Mouse (Mus musculus) neural tube, embryonic 12.5 days (tissue): ENCODE measurements at regions not wholly inside any gene's neighbourhood (a gene's known extent, or its start where the extent isn't known, plus 50 kb on each side); places are given as distances from the start of the nearest gene placed in this dataset.
"Not testable (repeated sequence)": the region's sequence is repeated elsewhere in the genome, so short reads cannot be mapped to it uniquely, and the experiment has no call there.

Experiments
- ATAC-seq: fragments of 200-750 bp; cut with Nextera tagmentation; 2 replicates; pipeline ENCODE4 v1.8.0; 2017; ENCODE audit warnings: low read depth, mild to moderate bottlenecking, moderate TSS enrichment, moderate library complexity; ENCODE audit not compliant: low FRiP score
- H3K27ac ChIP-seq: fragments of 300-500 bp; sonication (generic); 2 replicates; pipeline ENCODE4 v1.5.1; 2016
- H3K27me3 ChIP-seq: fragments of 300-500 bp; sonication (generic); replicated peaks from 2 replicates; pipeline ENCODE4 v1.6.1; 2016; ENCODE audit warnings: mild to moderate bottlenecking
- H3K36me3 ChIP-seq: fragments of 300-500 bp; sonication (generic); 2 replicates; pipeline ENCODE4 v1.6.1; 2016; ENCODE audit warnings: mild to moderate bottlenecking
- H3K4me1 ChIP-seq: fragments of 300-500 bp; sonication (generic); 2 replicates; pipeline ENCODE4 v1.6.1; 2016
- H3K4me2 ChIP-seq: fragments of 300-500 bp; sonication (generic); replicated peaks from 2 replicates; pipeline ENCODE4 v1.6.1; 2016; ENCODE audit warnings: mild to moderate bottlenecking
- H3K4me3 ChIP-seq: fragments of 300-500 bp; sonication (generic); 2 replicates; pipeline ENCODE4 v1.5.1; 2016
- H3K9ac ChIP-seq: fragments of 300-500 bp; sonication (generic); 2 replicates; pipeline ENCODE4 v1.6.1; 2016; ENCODE audit warnings: mild to moderate bottlenecking
- H3K9me3 ChIP-seq: fragments of 300-500 bp; sonication (generic); 2 replicates; pipeline ENCODE4 v1.6.1; 2016; ENCODE audit warnings: mild to moderate bottlenecking
- WGBS: fragments of 180-500 bp; shearing (Covaris S2); methylation state at CpG from one replicate; pipeline ENCODE4 v1.1.7; 2016; 5-methylcytosine and 5-hydroxymethylcytosine counted together

DNA sequence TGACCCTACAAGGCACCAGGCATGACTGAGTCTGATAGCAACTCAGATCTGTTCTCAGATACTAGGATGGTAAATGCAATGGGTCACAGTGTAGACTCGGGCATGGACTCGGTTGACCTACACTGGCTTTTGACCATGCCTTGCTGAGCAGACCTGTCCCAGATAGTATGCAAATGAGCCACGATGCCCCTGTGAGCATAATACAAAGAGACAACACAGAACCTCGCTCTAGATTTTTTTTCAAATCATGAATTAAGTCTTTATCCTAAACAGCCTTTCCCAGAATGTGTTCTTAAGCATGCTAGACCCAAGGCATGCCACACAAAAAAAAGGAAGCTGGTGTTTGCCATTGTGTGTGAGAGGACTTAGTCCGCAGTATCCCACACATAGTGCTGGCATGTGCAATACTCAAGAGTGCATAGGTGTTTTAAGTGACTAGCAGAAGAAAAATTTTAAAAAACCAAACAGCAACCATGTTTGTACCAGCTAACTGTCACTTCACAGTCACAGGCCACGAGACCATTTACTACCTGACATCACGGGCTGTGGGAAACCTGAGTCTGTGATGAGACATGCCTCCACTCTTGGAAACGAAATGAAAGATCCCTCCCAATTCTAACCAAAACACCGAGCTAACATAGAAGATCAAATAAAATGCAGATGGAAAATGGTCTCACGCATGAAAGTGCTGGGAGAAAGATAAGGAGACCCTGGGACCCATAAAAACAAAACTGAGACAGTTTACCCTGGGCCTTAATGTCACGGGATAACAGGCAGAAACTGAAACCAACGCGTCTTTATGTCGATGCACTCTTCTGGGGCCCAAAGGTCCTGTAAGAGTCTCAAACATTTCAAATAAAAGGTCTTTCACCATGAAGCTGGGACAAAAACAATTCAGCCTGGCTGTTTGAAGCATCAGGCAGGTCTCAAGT lies 95.2 kb downstream of the Fasl start:
- no peak overlapping the region for H3K9ac ChIP-seq
- no peak overlapping the region for H3K27ac ChIP-seq
- H3K4me2 ChIP-seq = no peak overlapping the region
- no peaks in the 10 kb centered on the region for H3K9me3 ChIP-seq
- 89% methylated on average over 14 of the region's 14 CpGs for WGBS
- H3K27me3 ChIP-seq = no peaks in the 10 kb centered on the region
- no peaks in the 10 kb centered on the region for H3K36me3 ChIP-seq
- ATAC-seq = no peak
- no peaks in the 10 kb centered on the region for H3K4me1 ChIP-seq
- H3K4me3 ChIP-seq = no peak overlapping the region

DNA sequence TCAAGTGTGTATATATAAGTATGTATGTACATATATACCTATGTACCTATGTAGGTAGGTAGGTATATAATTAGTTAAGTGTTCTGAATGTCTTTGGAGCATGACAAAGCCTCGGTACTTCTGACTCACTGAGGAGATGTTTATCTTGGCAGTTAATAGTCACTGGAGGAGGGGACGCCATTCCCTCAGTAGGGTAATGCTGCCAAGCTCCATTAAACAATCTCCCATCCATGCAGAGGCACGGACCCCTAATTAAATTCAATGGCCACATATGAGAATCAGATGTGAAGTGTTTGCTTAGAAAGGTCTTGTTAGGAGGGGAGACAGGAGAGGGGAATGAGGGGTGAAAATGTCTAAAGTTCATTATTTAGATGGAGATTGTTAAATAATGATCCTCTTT lies 99.3 kb downstream of the Fasl start:
- 28% methylated on average over 3 of the region's 3 CpGs for WGBS
- Histone ChIP-seq H3K9me3 (no peaks in the 10 kb centered on the region), H3K4me1 (no peaks in the 10 kb centered on the region), H3K27ac (no peak overlapping the region), H3K4me2 (no peak overlapping the region), H3K9ac (no peak overlapping the region), H3K27me3 (no peaks in the 10 kb centered on the region), H3K4me3 (no peak overlapping the region), H3K36me3 (no peaks in the 10 kb centered on the region)
- ATAC-seq = peak; percentile 68; the same call in 1 of the 2 replicates

DNA sequence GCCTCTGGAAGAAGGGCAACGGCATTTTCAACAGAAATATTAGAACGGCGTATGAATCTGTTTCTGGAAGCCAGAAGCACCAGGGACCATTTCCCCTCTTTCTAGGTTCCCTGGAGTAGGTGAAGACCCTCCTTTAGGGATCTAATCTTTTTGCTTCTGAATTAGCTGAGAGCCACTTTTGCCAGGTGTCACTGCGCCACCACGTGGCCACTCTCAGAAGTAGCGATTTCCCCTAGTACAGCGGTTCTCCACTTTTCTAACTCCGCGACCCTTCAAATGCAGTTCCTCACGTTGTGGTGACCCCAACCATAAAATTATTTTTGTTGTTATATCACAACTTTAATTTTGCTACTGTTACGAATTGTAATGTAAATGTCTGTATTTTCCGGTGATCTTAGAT lies 100.7 kb downstream of the Fasl start:
- no peak overlapping the region for H3K4me3 ChIP-seq
- H3K4me1 ChIP-seq = no peaks in the 10 kb centered on the region
- H3K27me3 ChIP-seq = no peaks in the 10 kb centered on the region
- peak; percentile 70 for ATAC-seq
- WGBS = 26% methylated on average over 12 of the region's 12 CpGs
- H3K9ac ChIP-seq = no peak overlapping the region
- no peak overlapping the region for H3K27ac ChIP-seq
- no peaks in the 10 kb centered on the region for H3K9me3 ChIP-seq
- no peak overlapping the region for H3K4me2 ChIP-seq
- H3K36me3 ChIP-seq = no peaks in the 10 kb centered on the region

GRCm38 (mm10) chr1:161680558-161680957 lies 107.7 kb downstream of the Fasl start:
- no peak overlapping the region for H3K4me2 ChIP-seq
- H3K9ac ChIP-seq = no peak overlapping the region
- no peaks in the 10 kb centered on the region for H3K27me3 ChIP-seq
- H3K36me3 ChIP-seq = no peaks in the 10 kb centered on the region
- no peaks in the 10 kb centered on the region for H3K4me1 ChIP-seq
- H3K9me3 ChIP-seq = no peaks in the 10 kb centered on the region
- no peak overlapping the region for H3K27ac ChIP-seq
- no peak overlapping the region for H3K4me3 ChIP-seq
- ATAC-seq = no peak
- 81% methylated on average over 6 of the region's 6 CpGs for WGBS

DNA sequence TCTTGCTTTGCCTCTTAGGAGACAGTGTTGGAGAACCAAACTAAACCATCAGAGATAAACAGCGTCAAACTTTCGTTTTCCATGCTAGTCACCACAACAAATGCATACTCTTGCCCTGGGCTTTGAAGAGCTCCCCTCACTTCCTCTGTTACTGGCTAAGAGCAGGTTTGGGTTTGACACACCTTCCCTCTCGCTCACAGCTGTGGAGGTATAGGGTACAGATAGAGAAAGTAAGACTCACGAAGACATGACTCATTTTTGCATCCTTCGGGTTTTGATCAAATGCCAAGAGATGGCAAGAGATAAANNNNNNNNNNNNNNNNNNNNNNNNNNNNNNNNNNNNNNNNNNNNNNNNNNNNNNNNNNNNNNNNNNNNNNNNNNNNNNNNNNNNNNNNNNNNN lies 117.4 kb downstream of the Fasl start:
- WGBS = 89% methylated on average over 5 of the region's 5 CpGs

GRCm38 (mm10) chr1:161664321-161664720 lies 124.0 kb downstream of the Fasl start:
- Histone ChIP-seq H3K4me3 (no peak overlapping the region), H3K9ac (no peak overlapping the region), H3K27ac (no peak overlapping the region), H3K36me3 (no peaks in the 10 kb centered on the region), H3K4me2 (no peak overlapping the region), H3K9me3 (no peaks in the 10 kb centered on the region), H3K4me1 (no peaks in the 10 kb centered on the region), H3K27me3 (no peaks in the 10 kb centered on the region)
- no peak for ATAC-seq
- WGBS = 75% methylated on average over 3 of the region's 3 CpGs

More for the DNA sequence above, 117.4 kb downstream of the Fasl start:
- no peak for ATAC-seq
- Histone ChIP-seq H3K36me3 (no peaks in the 10 kb centered on the region), H3K27ac (no peak overlapping the region), H3K27me3 (no peaks in the 10 kb centered on the region), H3K4me1 (no peaks in the 10 kb centered on the region), H3K4me2 (no peak overlapping the region), H3K4me3 (no peak overlapping the region), H3K9ac (no peak overlapping the region), H3K9me3 (no peaks in the 10 kb centered on the region)

GRCm38 (mm10) chr1:161663351-161663750 lies 124.9 kb downstream of the Fasl start:
- Histone ChIP-seq H3K27me3 (no peaks in the 10 kb centered on the region), H3K9me3 (no peaks in the 10 kb centered on the region), H3K4me2 (no peak overlapping the region), H3K9ac (no peak overlapping the region), H3K4me3 (no peak overlapping the region), H3K36me3 (no peaks in the 10 kb centered on the region), H3K4me1 (no peaks in the 10 kb centered on the region), H3K27ac (no peak overlapping the region)
- 81% methylated on average over 1 of the region's 1 CpGs for WGBS
- no peak for ATAC-seq

GRCm38 (mm10) chr1:161662241-161662640 lies 126.1 kb downstream of the Fasl start:
- 96% methylated on average over 2 of the region's 2 CpGs for WGBS
- no peak for ATAC-seq
- H3K4me1 ChIP-seq = no peaks in the 10 kb centered on the region

DNA sequence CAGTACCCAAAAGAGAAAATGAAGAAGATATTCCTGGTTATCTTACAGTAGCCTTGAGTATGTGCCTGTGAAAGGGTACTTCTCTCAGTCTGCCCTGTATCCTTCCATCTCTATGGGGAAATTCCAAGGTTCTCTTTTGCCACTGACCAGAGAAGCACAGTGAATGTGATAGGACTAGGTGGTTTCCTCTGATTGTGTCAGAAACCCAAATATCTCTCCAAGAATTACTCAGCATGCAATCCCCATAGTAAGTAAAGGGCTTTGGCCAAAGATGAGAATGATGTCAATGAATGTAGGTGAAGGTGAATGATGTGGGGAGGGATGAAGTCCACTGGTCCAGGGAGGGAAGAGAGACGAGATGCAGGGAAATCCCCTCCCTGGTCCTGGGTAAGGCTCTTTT lies 130.8 kb downstream of the Fasl start:
- Histone ChIP-seq H3K27me3 (no peaks in the 10 kb centered on the region), H3K4me2 (no peak overlapping the region), H3K9me3 (no peaks in the 10 kb centered on the region), H3K36me3 (no peaks in the 10 kb centered on the region), H3K4me1 (no peaks in the 10 kb centered on the region), H3K27ac (no peak overlapping the region), H3K9ac (no peak overlapping the region), H3K4me3 (no peak overlapping the region)
- no peak for ATAC-seq
- WGBS = 80% methylated on average over 1 of the region's 1 CpGs

More at GRCm38 (mm10) chr1:161662241-161662640, 126.1 kb downstream of the Fasl start:
- H3K36me3 ChIP-seq = no peaks in the 10 kb centered on the region
- H3K4me3 ChIP-seq = no peak overlapping the region
- no peaks in the 10 kb centered on the region for H3K9me3 ChIP-seq
- H3K4me2 ChIP-seq = no peak overlapping the region
- no peak overlapping the region for H3K27ac ChIP-seq
- H3K9ac ChIP-seq = no peak overlapping the region
- H3K27me3 ChIP-seq = no peaks in the 10 kb centered on the region

DNA sequence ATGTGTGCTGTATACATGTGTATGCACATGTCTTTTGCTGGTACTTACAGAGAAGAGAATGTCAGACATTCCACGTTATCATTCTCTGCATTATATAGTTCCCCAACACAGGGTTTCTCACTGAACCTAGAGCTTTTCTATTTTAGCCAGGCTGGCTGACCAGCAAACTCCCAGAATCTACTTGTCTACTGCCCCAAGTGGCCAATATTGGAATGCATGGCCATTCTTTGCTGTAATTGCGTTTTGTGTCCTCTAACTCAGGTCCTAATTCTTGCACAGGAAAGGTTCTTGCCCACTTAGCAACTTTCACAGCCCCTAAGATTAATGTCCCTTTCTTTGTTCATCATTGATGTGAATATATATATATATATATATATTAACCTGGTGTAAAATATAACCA lies 138.9 kb downstream of the Fasl start:
- Histone ChIP-seq H3K27ac (no peak overlapping the region), H3K9me3 (no peaks in the 10 kb centered on the region), H3K4me3 (no peak overlapping the region), H3K27me3 (no peaks in the 10 kb centered on the region), H3K4me2 (no peak overlapping the region), H3K36me3 (no peaks in the 10 kb centered on the region), H3K4me1 (no peaks in the 10 kb centered on the region), H3K9ac (no peak overlapping the region)
- ATAC-seq = no peak
- WGBS = 76% methylated on average over 2 of the region's 2 CpGs

DNA sequence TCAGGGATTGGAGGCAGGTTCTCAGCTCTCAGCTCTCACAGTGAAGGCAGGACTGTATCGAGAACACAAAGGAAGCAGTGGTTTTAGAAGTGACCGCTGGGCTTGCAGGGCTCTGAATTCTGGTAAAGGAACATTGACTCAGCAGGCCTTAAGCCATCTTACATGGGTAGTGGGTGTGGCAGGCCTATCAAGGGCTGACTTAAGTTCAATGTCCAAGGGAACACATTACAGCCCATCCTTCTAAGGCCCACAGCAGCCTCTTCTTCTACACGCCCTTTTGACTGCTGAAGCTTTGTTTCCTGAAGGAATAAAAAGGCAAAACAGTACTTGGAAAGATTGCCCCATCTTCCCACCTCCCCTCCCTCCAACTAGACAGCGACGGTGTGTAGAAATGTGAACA lies 137.6 kb downstream of the Tnfsf18 start:
- WGBS = 90% methylated on average over 5 of the region's 5 CpGs
- Histone ChIP-seq H3K4me1 (no peaks in the 10 kb centered on the region), H3K27ac (no peak overlapping the region), H3K36me3 (no peaks in the 10 kb centered on the region), H3K4me2 (no peak overlapping the region), H3K9ac (no peak overlapping the region), H3K27me3 (no peaks in the 10 kb centered on the region), H3K4me3 (no peak overlapping the region), H3K9me3 (no peaks in the 10 kb centered on the region)
- no peak for ATAC-seq

DNA sequence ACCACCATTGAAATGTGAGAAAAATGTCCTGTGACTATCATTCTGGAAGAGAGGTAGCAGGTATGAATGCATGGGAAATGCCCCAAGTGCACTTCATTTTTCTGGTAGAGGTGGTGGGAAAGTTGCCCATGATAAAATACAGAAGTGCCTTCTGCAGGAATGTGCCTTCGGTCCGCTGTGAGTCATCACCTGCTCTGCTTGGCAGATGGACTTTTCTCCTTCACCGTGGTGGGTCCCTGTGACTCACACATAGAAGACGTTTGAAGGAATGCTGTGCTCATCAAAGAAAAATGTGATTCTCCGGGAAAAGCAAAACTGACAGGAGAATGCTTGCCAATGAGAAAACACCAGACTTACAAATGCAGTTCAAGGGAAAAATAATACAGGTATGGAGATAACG lies 126.8 kb downstream of the Tnfsf18 start:
- no peaks in the 10 kb centered on the region for H3K36me3 ChIP-seq
- H3K9me3 ChIP-seq = no peaks in the 10 kb centered on the region
- no peak overlapping the region for H3K9ac ChIP-seq
- no peak overlapping the region for H3K4me2 ChIP-seq
- no peak overlapping the region for H3K27ac ChIP-seq
- H3K27me3 ChIP-seq = no peaks in the 10 kb centered on the region
- WGBS = 85% methylated on average over 6 of the region's 6 CpGs
- H3K4me3 ChIP-seq = no peak overlapping the region
- no peak for ATAC-seq
- H3K4me1 ChIP-seq = no peaks in the 10 kb centered on the region

GRCm38 (mm10) chr1:161614091-161614490 lies 119.6 kb downstream of the Tnfsf18 start:
- not testable (repeated sequence) for H3K27ac ChIP-seq, H3K36me3 ChIP-seq, ATAC-seq, H3K9me3 ChIP-seq, H3K4me1 ChIP-seq, H3K4me3 ChIP-seq, H3K4me2 ChIP-seq, H3K27me3 ChIP-seq, H3K9ac ChIP-seq
- 87% methylated on average over 7 of the region's 7 CpGs for WGBS
